Mouse (Mus musculus) regulatory T cell (primary cell): Measurements from ENCODE around the gene Cct6b.

Experiments
- in situ Hi-C: fragments of 300-600 bp; cut with MboI, MseI; formaldehyde crosslinking; loops from one replicate; pipeline ENCODE4 v1.15.1; 2025; ENCODE audit warnings: high pct_unique_total_duplicates

Gene Cct6b

DNA sequence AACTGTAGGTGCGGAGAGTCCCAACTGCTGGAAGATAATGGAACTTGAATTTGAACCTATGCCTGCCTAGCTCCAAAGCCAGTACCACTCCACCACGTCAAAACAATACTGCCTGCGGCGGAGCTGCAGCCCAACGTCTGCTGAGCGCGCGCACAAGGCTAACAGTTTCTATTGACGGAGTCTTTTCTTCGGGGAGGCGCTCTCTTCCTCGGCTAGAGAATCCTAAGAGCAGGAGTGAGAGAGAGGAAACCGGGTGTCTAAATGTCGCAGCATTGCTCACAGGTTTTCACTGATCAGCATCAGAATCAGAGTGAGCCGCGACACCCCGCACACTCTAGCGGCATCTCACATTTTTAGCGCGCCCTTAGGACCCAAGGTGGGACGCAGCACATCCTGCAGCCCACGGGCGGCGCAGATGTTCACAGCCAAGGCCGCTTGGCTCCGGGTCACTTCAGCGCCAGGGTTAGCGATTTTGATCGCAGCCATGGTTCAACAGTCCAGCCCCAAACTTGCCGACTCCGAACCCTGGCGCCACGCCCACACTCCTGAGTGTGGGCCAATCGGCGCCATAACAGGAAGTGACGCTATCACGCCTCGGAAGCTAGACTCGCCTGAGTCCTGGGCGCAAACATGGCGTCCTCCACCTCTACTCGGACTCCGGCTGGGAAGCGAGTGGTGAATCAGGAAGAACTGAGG, at the start of gene Cct6b, which contains the start of gene Zfp830:
Cct6b (minus strand) TSS at position 580 of the 696 bp plus-strand sequence.
Zfp830 (plus strand) TSS at position 604 of the 696 bp plus-strand sequence.
- in situ Hi-C loops, result no loop called here

- in situ Hi-C loops, result no loop called here
Measured at GRCm38 (mm10) chr11:82808485-82808884, 44.4 kb upstream of the Cct6b start.

GRCm38 (mm10) chr11:82807370-82807769, 43.2 kb upstream of the Cct6b start:
- in situ Hi-C loops, result no loop called here

- in situ Hi-C loops, result no loop called here
Measured at GRCm38 (mm10) chr11:82806656-82807055, 42.5 kb upstream of the Cct6b start.

DNA sequence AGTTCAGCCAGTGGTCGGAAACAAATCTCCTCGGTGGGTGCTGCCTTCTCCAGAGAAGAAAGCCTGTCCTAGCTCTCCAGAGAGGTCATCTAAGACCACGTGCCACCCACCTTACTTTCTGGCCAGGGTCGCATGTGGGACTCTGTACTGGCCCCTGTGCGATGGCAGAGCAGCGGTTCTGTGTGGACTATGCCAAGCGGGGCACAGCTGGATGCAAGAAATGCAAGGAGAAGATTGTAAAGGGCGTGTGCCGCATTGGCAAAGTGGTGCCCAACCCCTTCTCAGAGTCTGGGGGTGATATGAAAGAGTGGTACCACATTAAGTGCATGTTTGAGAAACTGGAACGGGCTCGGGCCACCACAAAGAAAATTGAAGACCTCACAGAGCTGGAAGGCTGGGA, 19.3 kb upstream of the Cct6b start:
- in situ Hi-C loops, result no loop called here

GRCm38 (mm10) chr11:82782197-82782596, 18.1 kb upstream of the Cct6b start:
- in situ Hi-C loops, result no loop called here

DNA sequence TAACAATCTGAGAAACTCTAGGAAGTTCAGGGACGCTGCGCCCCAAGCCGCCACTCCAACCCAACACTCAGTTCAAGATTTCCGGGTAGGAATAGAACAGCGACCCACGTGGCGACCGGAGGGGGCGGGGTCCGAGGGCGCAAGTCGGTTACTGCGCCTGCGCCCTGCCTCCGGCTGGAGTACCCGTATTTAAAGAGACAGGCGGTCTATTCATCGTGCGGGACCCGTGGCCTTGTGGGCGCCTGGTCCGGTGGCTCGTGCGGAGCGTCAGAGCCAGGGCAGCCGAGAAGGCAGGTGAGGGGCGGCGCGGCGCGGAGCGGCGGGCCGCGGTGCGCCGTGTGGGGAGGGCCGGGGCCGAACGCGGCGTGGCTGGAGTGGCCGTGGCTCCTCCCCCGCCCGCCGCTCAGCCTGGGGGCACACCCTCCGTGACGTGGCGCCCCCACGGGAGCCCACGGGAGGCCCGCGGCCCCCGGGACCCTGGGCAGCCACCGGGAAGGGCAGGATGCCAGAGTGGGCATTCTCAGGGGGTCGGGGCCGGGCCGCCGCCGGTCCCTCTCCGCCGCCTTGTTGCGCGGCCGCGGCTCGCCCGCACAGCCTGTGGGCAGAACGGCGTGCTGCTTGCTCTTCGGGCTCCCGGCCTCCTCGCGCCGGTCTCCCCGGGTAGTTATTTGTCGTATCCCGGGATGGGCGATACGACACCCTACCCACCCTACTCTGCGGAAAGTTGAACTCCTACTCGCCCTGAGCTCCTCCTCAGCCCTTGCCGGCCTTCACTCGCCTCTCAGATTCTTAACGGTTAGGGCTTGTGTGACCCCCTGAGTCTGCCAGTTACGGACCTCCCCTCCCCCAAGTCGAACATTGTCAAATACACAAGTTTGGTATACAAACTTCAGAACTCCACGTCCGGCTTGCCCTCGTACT, 17.1 kb upstream of the Cct6b start, which contains the start of gene Lig3:
Lig3 (plus strand) TSS at position 126 of the 921 bp plus-strand sequence.
- in situ Hi-C loops, result no loop called here

GRCm38 (mm10) chr11:82780134-82780533, 16.0 kb upstream of the Cct6b start:
- in situ Hi-C loops, result no loop called here

GRCm38 (mm10) chr11:82764438-82764924, 360 bp upstream of the Cct6b start:
- in situ Hi-C loops, result no loop called here

GRCm38 (mm10) chr11:82763261-82763660, 860 bp downstream of the Cct6b start:
- in situ Hi-C loops, result no loop called here

DNA sequence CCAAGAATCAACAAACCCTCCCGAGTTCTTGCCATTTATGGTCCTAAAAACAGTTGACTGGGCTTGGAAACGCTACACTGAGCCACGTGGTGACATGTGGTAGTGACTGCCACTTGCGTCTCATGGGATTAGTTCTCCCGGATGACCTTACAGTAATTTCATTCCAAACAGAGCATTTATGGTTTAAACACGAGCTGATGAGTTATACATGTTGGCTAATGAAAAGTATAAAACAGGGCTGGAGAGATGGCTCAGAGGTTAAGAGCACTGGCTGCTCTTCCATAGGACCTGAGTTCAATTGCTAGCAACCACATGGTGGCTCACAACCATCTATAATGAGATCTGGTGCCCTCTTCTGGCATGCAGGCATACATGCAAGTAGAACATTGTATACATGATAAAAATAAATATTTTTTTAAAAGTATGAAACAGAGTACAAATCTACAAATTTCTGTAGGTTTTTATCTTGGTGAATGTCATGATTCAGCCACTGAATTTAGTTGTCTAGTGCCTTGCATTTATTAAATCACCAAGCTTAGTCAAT, 1.8 kb downstream of the Cct6b start:
- in situ Hi-C loops, result no loop called here

DNA sequence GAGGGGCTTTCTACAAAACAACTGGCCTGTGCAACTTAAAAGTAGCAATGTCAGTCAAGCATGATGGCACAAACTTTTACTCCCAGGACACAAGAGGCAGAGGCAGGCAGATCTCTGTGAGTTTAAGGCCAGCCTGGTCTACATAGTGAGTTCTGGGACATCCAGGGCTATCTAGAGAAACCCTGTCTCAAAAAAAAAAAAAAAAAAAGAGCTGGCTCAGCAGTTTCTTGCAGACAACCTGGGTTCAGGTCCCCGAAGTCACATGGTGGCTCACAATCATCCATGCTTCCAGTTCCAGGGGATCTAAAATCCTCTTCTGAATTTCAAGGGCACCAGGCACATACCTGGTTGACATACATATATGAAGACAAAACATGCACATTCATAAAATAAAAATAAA, 8.2 kb downstream of the Cct6b start:
- in situ Hi-C loops, result no loop called here

DNA sequence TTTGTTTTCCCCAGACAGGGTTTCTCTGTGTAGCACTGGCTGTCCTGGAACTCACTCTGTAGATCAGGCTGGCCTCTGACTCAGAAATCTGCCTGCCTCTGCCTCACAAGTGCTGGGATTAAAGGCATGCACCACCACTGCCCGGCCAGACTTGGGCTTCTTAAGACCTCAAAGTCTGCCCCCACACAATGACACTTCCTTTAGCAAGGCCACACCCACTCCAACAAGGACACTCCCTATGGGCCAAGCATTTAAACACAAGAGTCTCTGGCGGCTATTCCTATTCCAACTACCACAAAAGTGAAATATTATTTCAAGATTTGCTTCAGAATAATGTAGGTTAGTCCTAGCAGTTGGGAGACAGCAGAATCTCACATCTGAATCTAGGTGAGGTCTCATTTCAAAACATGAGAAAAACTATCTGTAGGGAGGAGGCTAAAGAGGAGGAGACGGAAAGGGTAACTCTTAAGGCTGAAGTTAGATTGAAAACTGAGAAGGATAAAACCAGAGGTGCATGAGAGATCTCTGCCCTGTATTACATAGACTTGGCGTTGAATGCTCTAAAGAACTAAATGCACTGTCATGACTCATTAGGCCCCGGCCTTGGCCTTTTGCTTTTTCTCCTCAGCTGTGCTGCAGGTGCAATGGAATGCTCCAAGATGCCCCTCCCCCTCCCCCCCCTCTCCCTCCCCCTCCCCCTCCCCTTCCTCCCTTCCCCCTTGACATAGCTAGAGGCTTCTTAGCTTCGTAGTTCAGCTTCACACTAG, 11.6 kb downstream of the Cct6b start:
- in situ Hi-C loops, result no loop called here

DNA sequence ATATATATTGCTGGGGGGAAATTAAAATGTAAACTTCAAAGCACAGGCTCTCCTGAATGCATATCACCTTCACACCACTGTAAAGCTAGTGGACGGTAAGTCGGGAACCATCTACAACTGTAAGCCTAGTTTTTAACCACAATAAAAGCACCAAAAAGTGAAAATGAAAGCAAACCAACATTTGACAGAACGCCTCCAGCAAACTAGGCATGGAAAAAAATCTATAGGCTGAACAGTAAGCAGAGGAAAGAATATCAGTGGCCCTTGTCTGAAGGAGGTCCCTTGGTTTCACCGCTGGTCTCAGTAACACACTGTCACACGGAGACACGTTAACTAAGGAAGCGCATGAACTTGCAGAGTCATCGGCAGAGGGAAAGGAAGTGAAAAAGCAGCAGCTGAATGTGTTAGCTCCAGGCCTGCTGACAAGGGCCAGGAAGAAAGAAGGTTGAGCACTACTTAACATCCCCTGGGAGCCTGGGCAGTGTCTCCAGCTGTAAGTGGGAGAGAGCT, 17.2 kb downstream of the Cct6b start:
- in situ Hi-C loops, result loop anchor here (5.0 kb wide), 1 partner anchor 145 kb away; the partner anchor contains the start of genes Fndc8 and Rad51d

DNA sequence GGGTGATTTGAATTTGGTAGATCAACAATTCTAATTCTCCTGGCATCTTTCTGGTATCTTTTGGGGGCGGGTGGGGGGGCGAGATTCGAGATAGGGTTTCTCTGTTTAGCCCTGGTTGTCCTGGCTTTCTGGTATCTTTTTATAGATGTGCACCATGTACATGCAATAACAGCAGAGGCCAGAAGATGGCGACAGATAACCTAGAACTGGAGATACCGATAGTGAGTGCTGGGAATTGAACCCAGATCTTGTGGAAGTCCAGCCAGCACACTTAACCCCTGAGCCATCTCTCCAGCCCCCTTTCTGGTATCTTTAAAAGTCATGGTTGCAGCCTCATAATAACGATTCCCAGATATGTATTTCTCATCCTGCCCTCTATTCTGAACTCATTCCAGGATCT, 18.0 kb downstream of the Cct6b start:
- in situ Hi-C loops, result loop anchor here (5.0 kb wide), 1 partner anchor 146 kb away; the partner anchor contains the start of genes Fndc8 and Rad51d

DNA sequence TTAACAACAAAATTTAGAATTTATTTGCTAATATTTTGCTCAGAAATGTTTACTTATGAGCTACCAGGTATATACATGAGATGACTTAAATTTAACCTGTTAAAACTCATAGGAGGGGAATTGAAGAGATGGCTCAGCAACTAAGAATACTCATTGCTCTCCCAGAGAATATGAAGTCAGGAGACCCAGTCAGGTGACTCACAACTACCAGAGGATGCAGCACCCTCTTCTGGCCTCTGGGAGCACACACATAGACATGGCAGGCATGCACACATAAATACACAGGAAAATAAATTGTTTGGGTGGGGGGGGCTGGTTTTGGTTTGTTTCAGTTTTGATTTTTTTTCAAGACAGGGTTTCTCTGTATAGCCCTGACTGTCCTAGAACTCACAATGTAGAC, 25.1 kb downstream of the Cct6b start:
- in situ Hi-C loops, result no loop called here

- in situ Hi-C loops, result no loop called here
Measured at GRCm38 (mm10) chr11:82734227-82734626, 29.9 kb downstream of the Cct6b start.

DNA sequence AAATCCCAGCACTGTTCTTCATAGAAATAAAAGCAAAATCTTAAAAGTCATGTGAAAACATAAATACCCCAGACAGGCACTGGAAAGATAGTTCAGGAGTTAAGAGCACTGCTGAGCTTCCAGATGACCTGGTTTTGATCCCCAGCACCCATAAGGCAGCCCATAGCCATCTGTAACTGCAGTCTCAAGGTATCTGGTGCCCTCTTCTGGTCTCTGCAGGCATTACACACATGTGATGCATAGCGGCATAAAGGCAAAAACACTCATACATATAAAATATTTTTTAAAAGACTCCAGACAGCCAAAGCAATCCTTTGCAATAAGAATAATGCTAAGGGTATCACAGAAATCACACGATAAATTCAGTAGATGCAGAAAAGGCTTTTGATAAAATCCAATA, 37.3 kb downstream of the Cct6b start:
- in situ Hi-C loops, result no loop called here

DNA sequence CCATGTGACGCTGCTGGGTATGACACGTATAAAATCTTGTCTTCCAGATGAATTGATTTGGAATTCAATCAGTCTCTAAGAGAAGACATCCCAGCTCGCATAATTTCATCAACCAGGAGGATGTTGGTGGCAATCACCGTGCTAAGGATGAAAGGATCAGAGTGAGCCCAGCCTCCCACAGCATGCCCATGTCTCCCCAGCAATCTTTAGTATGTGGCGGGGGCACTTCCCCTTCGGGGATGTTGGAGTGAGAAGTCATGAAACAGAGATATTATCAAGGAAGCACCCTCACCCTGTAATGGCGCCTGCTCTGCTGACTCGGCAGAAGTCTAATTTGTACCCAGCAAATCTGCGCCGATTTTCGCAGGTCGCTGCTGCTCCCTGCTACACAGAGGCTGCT, 44.8 kb downstream of the Cct6b start:
- in situ Hi-C loops, result no loop called here

- in situ Hi-C loops, result no loop called here
Measured at GRCm38 (mm10) chr11:82712681-82713080, 51.4 kb downstream of the Cct6b start.

DNA sequence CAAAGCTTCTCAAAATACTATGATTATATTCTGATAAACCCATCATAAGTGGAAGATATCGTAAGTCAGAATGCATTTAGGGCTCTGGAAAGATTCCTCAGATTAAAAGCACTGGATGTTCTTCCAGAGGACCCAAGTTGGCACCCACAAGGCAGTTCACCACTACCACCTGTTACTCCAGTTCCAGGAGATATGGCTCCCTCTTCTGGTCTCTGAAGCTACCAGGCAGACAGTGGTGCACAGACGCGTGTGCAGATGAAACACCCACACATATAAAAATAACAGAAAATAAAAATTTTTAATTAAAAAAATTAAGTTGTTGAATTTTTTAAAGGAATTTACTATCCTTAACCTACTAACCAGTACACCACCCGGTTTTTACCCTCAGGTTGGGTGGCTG, 55.2 kb downstream of the Cct6b start:
- in situ Hi-C loops, result no loop called here
